Mouse (Mus musculus): Measurements from ENCODE around the gene Atf5.

Gene Atf5

GRCm38 (mm10) chr7:44816470-44817021 is at the start of gene Atf5:
Gene Atf5 (minus strand): TSS chr7:44816658.
- DNase-seq (ENCODE audit: low spot score): no peak

GRCm38 (mm10) chr7:44864595-44865542 is 48.4 kb upstream of the Atf5 start:
- no peak for DNase-seq (ENCODE audit: low spot score)

GRCm38 (mm10) chr7:44863982-44864494 is 47.6 kb upstream of the Atf5 start:
- DNase-seq (ENCODE audit: low spot score): no peak

- DNase-seq (ENCODE audit: low spot score): no peak
Measured at GRCm38 (mm10) chr7:44863210-44863609, 46.8 kb upstream of the Atf5 start.

GRCm38 (mm10) chr7:44862434-44862833 is 46.0 kb upstream of the Atf5 start:
- no peak for DNase-seq (ENCODE audit: low spot score)

- DNase-seq (ENCODE audit: low spot score): no peak
Measured at GRCm38 (mm10) chr7:44861429-44861816, 45.0 kb upstream of the Atf5 start.

- DNase-seq (ENCODE audit: low spot score): peak; percentile 50
Measured at GRCm38 (mm10) chr7:44860576-44861428, 44.3 kb upstream of the Atf5 start.

GRCm38 (mm10) chr7:44859896-44860295 is 43.4 kb upstream of the Atf5 start:
- no peak for DNase-seq (ENCODE audit: low spot score)

GRCm38 (mm10) chr7:44857905-44858304 is 41.4 kb upstream of the Atf5 start:
- DNase-seq (ENCODE audit: low spot score): no peak

- DNase-seq (ENCODE audit: low spot score): peak; percentile 82
Measured at GRCm38 (mm10) chr7:44857042-44857552, 40.6 kb upstream of the Atf5 start, which contains the start of gene Pnkp. Gene Pnkp (plus strand): TSS chr7:44857139.

- DNase-seq (ENCODE audit: low spot score): peak; percentile 20
Measured at GRCm38 (mm10) chr7:44856265-44856916, 39.9 kb upstream of the Atf5 start.

- no peak for DNase-seq (ENCODE audit: low spot score)
Measured at GRCm38 (mm10) chr7:44855036-44855435, 38.6 kb upstream of the Atf5 start.

- DNase-seq (ENCODE audit: low spot score): peak; percentile 71
Measured at GRCm38 (mm10) chr7:44854356-44855031, 38.0 kb upstream of the Atf5 start.

- DNase-seq (ENCODE audit: low spot score): no peak
Measured at GRCm38 (mm10) chr7:44853596-44854355, 37.3 kb upstream of the Atf5 start.

- no peak for DNase-seq (ENCODE audit: low spot score)
Measured at GRCm38 (mm10) chr7:44853065-44853464, 36.6 kb upstream of the Atf5 start.

GRCm38 (mm10) chr7:44852259-44853027 is 36.0 kb upstream of the Atf5 start:
- DNase-seq (ENCODE audit: low spot score): no peak

GRCm38 (mm10) chr7:44851625-44852234 is 35.3 kb upstream of the Atf5 start:
- DNase-seq (ENCODE audit: low spot score): no peak

- DNase-seq (ENCODE audit: low spot score): no peak
Measured at GRCm38 (mm10) chr7:44850789-44851624, 34.5 kb upstream of the Atf5 start.

All from T-cell, adult 2 months (primary cell).